Mouse (Mus musculus): ENCODE results near the gene Rfxank.

- TF ChIP-seq CTCF (IDR thresholded peaks at IDR 0.05; ENCODE audit: borderline replicate concordance, insufficient read depth, low read length) (no peak), POLR2A (IDR thresholded peaks at IDR 0.05; ENCODE audit: low read depth, low read length) (no peak)
These were observed 24.4 kb upstream of the Rfxank start for GRCm38 (mm10) chr8:70163316-70163715.

Measured in embryonic fibroblast, embryonic 13.5 days (primary cell).